Mouse (Mus musculus) liver, embryonic 13.5 days (tissue): ENCODE measurements around the gene Iqcc. TPM values are rescaled to one million over a fixed set of nuclear protein-coding genes. Genes with fewer than 3 reads are reported as not detected.
A peak's percentile ranks its signal among the peaks of the same experiment; 100 is the strongest.

Experiments
- ATAC-seq: fragments of 200-750 bp; cut with Nextera tagmentation; 2 replicates; pipeline ENCODE4 v1.8.0; 2017; ENCODE audit warnings: low read depth, mild to moderate bottlenecking, moderate number of reproducible peaks, moderate library complexity
- DNase-seq: peaks from one replicate; pipeline ENCODE4 v3.0.0; 2022
- H3K27ac ChIP-seq: fragments of 300-500 bp; sonication (generic); 2 replicates; pipeline ENCODE4 v1.5.1; 2015; ENCODE audit warnings: moderate library complexity, mild to moderate bottlenecking, inconsistent platforms
- H3K27me3 ChIP-seq: fragments of 300-500 bp; sonication (generic); 2 replicates; pipeline ENCODE4 v1.6.1; 2015; ENCODE audit warnings: mild to moderate bottlenecking, inconsistent platforms
- H3K36me3 ChIP-seq: fragments of 300-500 bp; sonication (generic); 2 replicates; pipeline ENCODE4 v1.6.1; 2015; ENCODE audit warnings: mild to moderate bottlenecking, inconsistent platforms
- H3K4me1 ChIP-seq: fragments of 300-500 bp; sonication (generic); replicated peaks from 2 replicates; pipeline ENCODE4 v1.6.1; 2015; ENCODE audit warnings: inconsistent platforms
- H3K4me2 ChIP-seq: fragments of 300-500 bp; sonication (generic); 2 replicates; pipeline ENCODE4 v1.6.1; 2015; ENCODE audit warnings: inconsistent platforms, mild to moderate bottlenecking, moderate library complexity
- H3K4me3 ChIP-seq: fragments of 300-500 bp; sonication (generic); replicated peaks from 2 replicates; pipeline ENCODE4 v1.5.1; 2015; ENCODE audit warnings: mild to moderate bottlenecking, inconsistent platforms
- H3K9ac ChIP-seq: fragments of 300-500 bp; sonication (generic); 2 replicates; pipeline ENCODE4 v1.6.1; 2015; ENCODE audit warnings: mild to moderate bottlenecking, inconsistent platforms
- H3K9me3 ChIP-seq: fragments of 300-500 bp; sonication (generic); replicated peaks from 2 replicates; pipeline ENCODE4 v1.6.1; 2016; ENCODE audit warnings: inconsistent platforms
- WGBS: fragments of 180-500 bp; shearing (Covaris S2); methylation state at CpG from one replicate; pipeline ENCODE4 v1.1.7; 2015; ENCODE audit not compliant: insufficient replicate concordance; 5-methylcytosine and 5-hydroxymethylcytosine counted together
- polyA plus RNA-seq: library from polyadenylated mRNA; unstranded; fragments of >200 nt; fragmentation: Nextera tagmentation; extraction: Ambion mirVana; gene quantifications from 2 replicates; pipeline ENCODE4 v1.2.1, GENCODE M21; 2015

The Iqcc gene
- polyA plus RNA-seq, 1 experiment from 2014 or later = 11.0 TPM

DNA sequence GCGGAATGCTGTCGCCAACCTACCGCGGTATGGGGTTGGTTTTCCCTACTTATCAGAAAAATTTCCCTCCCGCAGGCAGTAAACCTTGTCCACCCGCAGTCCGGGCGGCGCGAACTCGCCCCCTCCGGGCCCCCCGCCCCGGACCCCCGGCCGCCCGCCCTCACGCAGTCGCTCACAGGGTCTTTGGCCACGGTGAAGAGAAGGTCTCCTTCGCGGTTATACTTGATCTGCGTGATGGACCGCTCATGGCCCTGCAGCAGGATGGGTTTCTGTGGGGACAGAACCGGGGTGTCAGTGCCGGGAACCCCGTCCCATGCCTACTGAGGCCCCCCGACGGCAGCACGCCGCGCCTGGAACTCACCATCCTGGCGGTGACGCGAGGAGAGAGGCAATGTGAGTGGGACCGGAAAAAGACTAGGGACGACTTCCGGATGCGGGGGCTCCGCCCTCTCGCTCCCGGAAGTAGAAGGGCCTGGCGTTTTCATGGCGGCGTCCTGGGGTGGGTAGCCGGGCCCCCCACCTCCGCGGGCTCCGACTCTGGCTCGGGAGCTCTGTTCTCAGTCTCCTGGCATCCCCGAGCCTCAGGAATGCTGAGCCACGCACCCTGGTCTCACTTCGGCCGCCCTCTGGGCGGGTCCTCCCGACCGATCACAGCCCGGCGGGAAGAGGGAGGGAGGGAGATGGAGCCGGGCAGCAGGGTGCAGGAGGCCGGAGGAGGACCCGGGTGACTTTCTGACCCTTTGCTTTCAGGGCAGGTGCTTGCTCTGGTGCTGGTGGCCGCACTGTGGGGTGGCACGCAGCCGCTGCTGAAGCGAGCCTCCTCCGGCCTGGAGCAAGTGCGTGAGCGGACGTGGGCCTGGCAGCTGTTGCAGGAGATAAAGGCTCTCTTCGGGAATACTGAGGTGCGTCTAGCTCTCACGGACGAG lies 18.4 kb downstream of the Iqcc start, which contains the start of the genes Eif3i and Tmem234:
TSS of gene Eif3i (minus strand) at position 416 of the 926 bp plus-strand sequence.
TSS of gene Tmem234 (plus strand) at position 436 of the 926 bp plus-strand sequence.
- H3K9me3 ChIP-seq = no peaks in the 10 kb centered on the region
- peak within 1 kb of the TSS; percentile 96 for H3K9ac ChIP-seq
- peak within 1 kb of the TSS; percentile 92 for H3K27ac ChIP-seq
- peaks cover 68% of the 10 kb centered on the region for H3K36me3 ChIP-seq
- H3K4me3 ChIP-seq = peak within 1 kb of the TSS; percentile 97
- DNase-seq (peak; percentile 75), ATAC-seq (peak; percentile 93)
- no peaks in the 10 kb centered on the region for H3K27me3 ChIP-seq
- H3K4me2 ChIP-seq = peak within 1 kb of the TSS; percentile 91
- H3K4me1 ChIP-seq = peaks cover 40% of the 10 kb centered on the region
- under 1% methylated on average over 74 of the region's 74 CpGs for WGBS

GRCm38 (mm10) chr4:129588865-129589264 lies 30.0 kb downstream of the Iqcc start:
- peak overlapping the region; percentile 86 for H3K27ac ChIP-seq
- H3K9ac ChIP-seq = peak overlapping the region; percentile 42
- H3K27me3 ChIP-seq = no peaks in the 10 kb centered on the region
- H3K4me1 ChIP-seq = peaks cover 56% of the 10 kb centered on the region
- H3K9me3 ChIP-seq = no peaks in the 10 kb centered on the region
- peaks cover 36% of the 10 kb centered on the region for H3K36me3 ChIP-seq
- no peak overlapping the region; the same call in 1 of the 2 replicates for H3K4me3 ChIP-seq
- DNase-seq (peak; percentile 38), ATAC-seq (peak; percentile 81)
- H3K4me2 ChIP-seq = peak overlapping the region; percentile 48
- 38% methylated on average over 4 of the region's 4 CpGs for WGBS

DNA sequence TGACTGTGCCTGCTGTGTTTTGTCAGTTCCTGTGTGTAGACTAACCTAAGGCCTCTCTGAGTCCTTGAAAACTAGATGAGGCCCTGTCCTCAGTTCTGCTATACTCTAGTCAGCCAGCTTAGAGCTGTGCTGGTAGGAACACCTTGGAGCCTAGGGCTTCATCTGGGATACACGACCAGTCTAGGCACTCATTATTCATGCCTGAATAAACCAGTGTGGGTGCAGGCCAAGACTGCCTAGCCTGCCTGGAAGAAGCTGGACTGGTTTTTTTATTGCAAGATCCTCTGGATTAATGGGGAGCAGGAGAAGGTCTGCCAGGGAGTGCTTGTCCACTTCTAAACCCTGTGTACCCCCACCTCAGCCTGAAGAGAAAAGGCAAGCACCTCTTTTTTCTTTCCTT lies 32.0 kb downstream of the Iqcc start:
- H3K27me3 ChIP-seq = no peaks in the 10 kb centered on the region
- H3K4me3 ChIP-seq = no peak overlapping the region
- H3K4me1 ChIP-seq = peaks cover 56% of the 10 kb centered on the region
- peaks cover 17% of the 10 kb centered on the region for H3K36me3 ChIP-seq
- ATAC-seq (no peak), DNase-seq (no peak)
- 63% methylated on average over 1 of the region's 1 CpGs for WGBS
- H3K9me3 ChIP-seq = no peaks in the 10 kb centered on the region
- H3K9ac ChIP-seq = no peak overlapping the region
- H3K4me2 ChIP-seq = no peak overlapping the region
- peak overlapping the region; percentile 86 for H3K27ac ChIP-seq

DNA sequence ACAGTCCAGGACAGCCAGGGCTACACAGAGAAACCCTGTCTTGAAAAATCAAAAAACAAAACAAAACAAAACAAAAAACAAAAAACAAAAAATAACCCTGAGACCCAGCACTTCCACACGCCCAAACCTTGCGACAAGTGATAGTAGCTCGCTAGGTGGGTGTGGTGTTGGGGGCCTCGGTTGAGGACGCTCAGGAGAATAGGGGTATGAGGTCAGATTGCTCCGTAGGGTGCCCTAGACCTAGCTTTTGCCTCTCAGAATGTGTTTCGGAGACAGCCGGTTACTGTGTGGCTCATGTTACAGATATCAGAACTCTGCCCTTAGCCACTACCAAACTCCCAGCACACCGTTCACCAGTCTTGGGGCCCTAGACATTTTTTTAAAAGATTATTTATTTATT lies 33.1 kb downstream of the Iqcc start:
- peaks cover 54% of the 10 kb centered on the region for H3K4me1 ChIP-seq
- H3K4me2 ChIP-seq = peak overlapping the region; percentile 84
- H3K27ac ChIP-seq = peak overlapping the region; percentile 87
- H3K9ac ChIP-seq = peak overlapping the region; percentile 68
- no peaks in the 10 kb centered on the region for H3K27me3 ChIP-seq
- no peaks in the 10 kb centered on the region for H3K9me3 ChIP-seq
- WGBS = 27% methylated on average over 9 of the region's 9 CpGs
- peaks cover 5% of the 10 kb centered on the region for H3K36me3 ChIP-seq
- DNase-seq (no peak), ATAC-seq (peak; percentile 71)
- H3K4me3 ChIP-seq = peak overlapping the region; percentile 64

- Histone ChIP-seq H3K9me3 (no peaks in the 10 kb centered on the region), H3K4me1 (peaks cover 52% of the 10 kb centered on the region), H3K27ac (peak overlapping the region; percentile 87), H3K4me3 (peak overlapping the region; percentile 64), H3K36me3 (no peaks in the 10 kb centered on the region; the same call in 1 of the 2 replicates), H3K4me2 (peak overlapping the region; percentile 84), H3K27me3 (no peaks in the 10 kb centered on the region), H3K9ac (peak overlapping the region; percentile 68)
- peak; percentile 70 for DNase-seq
- ATAC-seq = peak; percentile 68
- WGBS = 2% methylated on average over 36 of the region's 36 CpGs
Observed at GRCm38 (mm10) chr4:129584884-129585608, 33.9 kb downstream of the Iqcc start.

DNA sequence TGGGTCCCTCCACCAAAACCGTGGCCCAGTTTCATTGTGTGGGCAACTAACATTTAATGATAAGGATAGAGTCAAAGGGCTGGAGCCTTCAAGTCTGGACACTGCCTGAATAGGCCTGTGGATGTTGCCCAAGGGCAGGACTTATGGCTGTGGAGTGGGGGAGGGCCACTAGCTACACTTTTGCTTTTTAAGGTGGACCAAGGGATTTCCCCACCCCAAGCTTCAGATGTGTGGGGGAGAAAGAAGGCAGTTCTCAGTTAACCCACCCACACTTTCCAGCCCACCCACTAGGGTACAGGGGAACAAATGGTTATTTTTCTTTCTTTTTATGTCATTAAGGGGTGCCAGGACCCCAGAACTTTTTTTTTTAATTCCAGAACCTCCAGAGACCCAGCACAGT lies 34.5 kb downstream of the Iqcc start:
- WGBS = 50% methylated on average over 1 of the region's 1 CpGs
- no peak for ATAC-seq
- H3K9ac ChIP-seq = peak overlapping the region; percentile 68

GRCm38 (mm10) chr4:129582251-129582650 lies 36.6 kb downstream of the Iqcc start:
- WGBS = 72% methylated on average over 1 of the region's 1 CpGs
- DNase-seq (no peak), ATAC-seq (no peak)
- Histone ChIP-seq H3K9me3 (no peaks in the 10 kb centered on the region), H3K9ac (no peak overlapping the region), H3K4me2 (no peak overlapping the region), H3K27ac (no peak overlapping the region), H3K36me3 (no peaks in the 10 kb centered on the region), H3K27me3 (0 out of 2 replicates have a peak, but pooled peaks cover 10% of the 10 kb centered on the region), H3K4me3 (no peak overlapping the region), H3K4me1 (peaks cover 27% of the 10 kb centered on the region)

More for the DNA sequence above, 34.5 kb downstream of the Iqcc start:
- H3K27me3 ChIP-seq = no peaks in the 10 kb centered on the region
- H3K27ac ChIP-seq = peak overlapping the region; percentile 87; the same call in 1 of the 2 replicates
- H3K9me3 ChIP-seq = no peaks in the 10 kb centered on the region
- H3K4me2 ChIP-seq = peak overlapping the region; percentile 84
- H3K4me1 ChIP-seq = peaks cover 45% of the 10 kb centered on the region
- H3K4me3 ChIP-seq = peak overlapping the region; percentile 64
- no peak for DNase-seq
- H3K36me3 ChIP-seq = no peaks in the 10 kb centered on the region

- no peak for ATAC-seq
- Histone ChIP-seq H3K27me3 (peaks cover 21% of the 10 kb centered on the region; the same call in 1 of the 2 replicates), H3K36me3 (no peaks in the 10 kb centered on the region), H3K4me1 (peaks cover 19% of the 10 kb centered on the region), H3K4me2 (no peak overlapping the region), H3K9ac (no peak overlapping the region), H3K27ac (no peak overlapping the region), H3K9me3 (no peaks in the 10 kb centered on the region), H3K4me3 (no peak overlapping the region)
- WGBS = 54% methylated on average over 6 of the region's 7 CpGs
- DNase-seq = no peak
Observed at GRCm38 (mm10) chr4:129580347-129580746, 38.6 kb downstream of the Iqcc start.

DNA sequence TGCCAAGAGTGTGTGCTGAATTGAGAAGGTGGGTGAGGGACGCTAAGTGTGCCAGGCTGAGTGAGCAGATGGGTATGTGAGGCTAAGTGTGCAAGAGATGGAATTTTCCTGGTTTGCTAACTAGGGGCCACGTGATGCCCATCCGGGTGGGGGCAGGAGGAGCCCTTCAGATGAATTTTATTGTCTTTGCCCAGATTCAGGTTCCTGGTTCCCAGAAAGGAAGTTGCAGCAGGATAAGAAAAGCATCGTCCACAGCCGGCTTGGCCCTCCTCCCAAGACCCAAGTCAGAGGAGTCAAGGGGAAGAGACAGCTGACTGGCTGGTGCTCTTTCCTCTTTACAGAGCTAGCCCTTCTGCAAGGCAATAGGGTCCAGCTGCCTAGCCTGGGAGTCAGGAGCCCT lies 40.4 kb downstream of the Iqcc start, which contains the start of gene Fam167b:
TSS of gene Fam167b (minus strand) at position 84 of the 400 bp plus-strand sequence.
- ATAC-seq (no peak), DNase-seq (no peak)
- Histone ChIP-seq H3K27me3 (peaks cover 23% of the 10 kb centered on the region; the same call in 1 of the 2 replicates), H3K36me3 (no peaks in the 10 kb centered on the region), H3K9me3 (no peaks in the 10 kb centered on the region), H3K4me1 (peaks cover 9% of the 10 kb centered on the region), H3K4me3 (peak within 1 kb of the TSS; percentile 16), H3K4me2 (peak within 1 kb of the TSS; percentile 26; the same call in 1 of the 2 replicates), H3K27ac (no peak within 1 kb of the TSS), H3K9ac (no peak within 1 kb of the TSS)
- 62% methylated on average over 5 of the region's 5 CpGs for WGBS

GRCm38 (mm10) chr4:129577688-129578087 lies 41.2 kb downstream of the Iqcc start:
- ATAC-seq (no peak), DNase-seq (no peak)
- Histone ChIP-seq H3K36me3 (no peaks in the 10 kb centered on the region), H3K4me3 (peak overlapping the region; percentile 16), H3K27me3 (peaks cover 30% of the 10 kb centered on the region; the same call in 1 of the 2 replicates), H3K9ac (no peak overlapping the region), H3K9me3 (no peaks in the 10 kb centered on the region), H3K27ac (no peak overlapping the region), H3K4me2 (no peak overlapping the region), H3K4me1 (peaks cover 9% of the 10 kb centered on the region)
- WGBS = 67% methylated on average over 7 of the region's 7 CpGs
